Mouse (Mus musculus): ENCODE results near the gene Zyx.

- no peak for TF ChIP-seq CTCF (IDR thresholded peaks at IDR 0.05; ENCODE audit: control insufficient read depth, insufficient read depth, insufficient replicate concordance, low read depth, low read length)
- no peak for TF ChIP-seq POLR2A (IDR thresholded peaks at IDR 0.05; ENCODE audit: control insufficient read depth, low read depth, low read length)
Observed at GRCm38 (mm10) chr6:42348281-42349005, 987 bp upstream of the Zyx start.
